Mouse (Mus musculus) T-cell, adult 66 days (primary cell): ENCODE measurements around the gene Tnfrsf13b. TPM values are rescaled to one million over a fixed set of nuclear protein-coding genes. Genes with fewer than 3 reads are reported as not detected.

Experiments used
- total RNA-seq, 2 experiments: library from RNA; stranded (reverse); gene quantifications; 3 replicates in 1 of 2; 4 replicates in 1 of 2; pipeline ENCODE4 v1.2.4; 2023

The Tnfrsf13b gene
- total RNA-seq = 10 to 100 TPM; 10.9 to 11.9 TPM

GRCm38 (mm10) chr11:61126606-61127355 lies at the start of gene Tnfrsf13b:
TSS of gene Tnfrsf13b (plus strand) at chr11:61126755.

GRCm38 (mm10) chr11:61174821-61175658 lies 48.5 kb downstream of the Tnfrsf13b start, which contains the start of gene Usp22:
TSS of gene Usp22 (minus strand) at chr11:61175055.

Other genes with a start within 250 kb of the Tnfrsf13b start
- gene Tmem11, start 247.5 kb upstream of the Tnfrsf13b start, total RNA-seq = 10 to 100 TPM; 27.8 to 28.8 TPM
- 10 to 100 TPM in 1 of 2 experiments, 1 to 10 TPM in 1; 9.5 to 10.5 TPM for gene Natd1, start 212.0 kb upstream of the Tnfrsf13b start, total RNA-seq
- gene Map2k3, start 194.7 kb upstream of the Tnfrsf13b start, total RNA-seq = 10 to 100 TPM; 33.9 to 35.5 TPM
- not detected for gene Kcnj12, start 104.2 kb upstream of the Tnfrsf13b start, total RNA-seq
- gene Usp22, start 48.3 kb downstream of the Tnfrsf13b start, total RNA-seq = 10 to 100 TPM; 91.6 to 93.6 TPM
- not detected for gene Aldh3a1, start 80.8 kb downstream of the Tnfrsf13b start, total RNA-seq
- 10 to 100 TPM; 57.3 to 57.6 TPM for gene Aldh3a2, start 140.7 kb downstream of the Tnfrsf13b start, total RNA-seq
- under 1 TPM in 1 of 2 experiments, not detected in 1; 0.24 TPM for gene Slc47a2, start 216.1 kb downstream of the Tnfrsf13b start, total RNA-seq